Mouse (Mus musculus): ENCODE data around the gene Crybb3.
"Not testable (repeated sequence)": the region's sequence is repeated elsewhere in the genome, so short reads cannot be mapped to it uniquely, and the experiment has no call there.

Gene Crybb3

GRCm38 (mm10) chr5:113081439-113081838 is at the start of gene Crybb3:
Gene Crybb3 (minus strand): TSS chr5:113081584.
- no peak for DNase-seq

DNA sequence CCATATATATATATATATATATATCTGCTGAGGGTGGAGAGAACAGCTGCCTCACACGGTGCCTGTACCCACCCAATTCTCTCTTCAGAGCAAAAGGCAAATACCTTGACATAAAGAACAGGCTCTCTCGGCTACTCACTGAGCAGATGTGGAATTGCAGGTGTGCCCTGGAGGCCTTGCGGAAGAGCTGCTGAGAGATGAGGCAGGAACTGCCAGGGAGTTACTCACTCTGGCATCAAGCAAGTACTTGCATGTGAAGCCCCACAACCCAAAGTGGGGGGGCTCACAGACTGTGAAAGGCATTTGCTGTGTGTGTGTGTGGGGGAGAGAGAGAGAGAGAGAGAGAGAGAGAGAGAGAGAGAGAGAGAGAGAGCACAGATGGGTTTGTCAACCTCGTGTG is 47.0 kb upstream of the Crybb3 start:
- DNase-seq = no peak

GRCm38 (mm10) chr5:113126476-113126875 is 45.1 kb upstream of the Crybb3 start:
- DNase-seq = no peak

- DNase-seq = no peak
These were observed 42.3 kb upstream of the Crybb3 start for GRCm38 (mm10) chr5:113123693-113124092.

DNA sequence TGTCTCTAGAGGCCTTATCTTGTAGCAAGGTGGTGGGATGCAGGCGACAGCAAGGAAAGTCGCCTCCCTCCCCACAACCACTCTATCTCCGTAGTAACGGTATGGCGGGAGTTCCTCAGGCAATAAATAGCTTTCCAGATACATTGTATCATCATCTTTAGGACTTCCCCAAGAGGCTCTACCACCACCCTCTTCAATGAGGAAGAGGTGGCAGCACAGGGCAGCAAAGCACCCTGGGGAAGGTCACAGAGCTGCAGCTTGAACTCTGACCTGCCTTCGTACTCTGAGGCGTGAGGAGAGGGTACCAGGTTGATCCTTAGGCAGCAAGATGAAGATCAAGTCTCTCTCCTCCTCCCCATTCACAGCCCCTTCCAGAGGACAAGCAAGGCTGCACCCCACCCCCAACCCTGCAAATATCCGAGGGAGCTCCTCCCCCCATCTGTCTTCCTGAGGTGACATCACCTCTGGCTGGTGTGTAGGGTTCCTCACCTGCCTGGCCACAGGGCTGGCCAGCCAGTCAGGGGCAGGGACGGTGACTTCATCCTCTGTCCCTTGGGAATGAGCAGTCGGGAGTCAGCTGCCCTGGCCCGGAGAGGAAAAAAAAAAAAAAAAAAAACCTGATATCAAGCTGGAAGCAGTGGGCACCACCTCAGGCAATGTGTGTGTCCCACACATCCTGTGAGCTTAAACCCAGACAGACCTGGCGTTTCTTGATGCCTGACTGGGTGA is 41.1 kb upstream of the Crybb3 start:
- no peak for DNase-seq

GRCm38 (mm10) chr5:113121591-113121875 is 40.1 kb upstream of the Crybb3 start:
- DNase-seq = no peak

DNA sequence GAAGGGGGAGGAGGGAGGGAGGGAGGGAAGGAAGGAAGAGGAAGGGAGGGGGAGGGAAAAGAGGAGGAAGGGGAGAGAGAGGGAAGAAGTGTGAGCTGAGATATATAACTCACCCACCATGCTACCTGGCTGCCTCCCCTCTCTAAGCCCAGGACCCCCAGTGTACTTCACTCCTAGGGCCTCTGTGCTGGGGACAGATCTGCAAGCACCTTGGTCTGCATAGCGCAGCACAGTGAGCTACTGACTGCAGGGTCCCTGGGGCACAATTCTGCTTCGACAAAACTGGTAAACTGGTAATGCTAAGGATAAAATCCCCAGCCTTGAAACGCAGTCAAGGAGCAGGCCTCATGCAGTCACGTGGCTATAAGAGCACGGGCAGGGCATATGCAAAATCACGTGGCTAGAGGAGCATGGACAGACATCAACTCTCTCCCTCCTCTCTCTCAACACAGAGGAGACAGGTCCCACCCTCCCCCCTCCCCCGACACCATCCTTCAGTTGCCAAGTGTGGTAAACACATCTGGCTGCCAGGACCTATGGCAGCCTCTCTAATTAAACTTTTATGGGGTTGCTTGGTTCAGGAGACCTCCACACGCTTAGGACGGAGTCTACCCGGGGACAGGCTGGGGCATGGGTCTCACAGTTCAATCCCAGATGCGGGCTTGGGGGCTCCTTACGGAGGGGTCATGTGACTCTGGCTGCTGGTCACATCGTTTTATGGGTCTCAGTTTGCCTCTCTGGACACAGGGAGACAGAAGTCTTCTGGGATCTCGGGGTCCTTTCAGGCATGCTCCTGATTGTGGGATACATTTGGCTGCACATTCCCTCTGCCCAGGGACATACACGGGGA is 39.6 kb upstream of the Crybb3 start:
- no peak for DNase-seq

- peak; percentile 89 for DNase-seq
These were observed 38.6 kb upstream of the Crybb3 start for GRCm38 (mm10) chr5:113119861-113120465.

DNA sequence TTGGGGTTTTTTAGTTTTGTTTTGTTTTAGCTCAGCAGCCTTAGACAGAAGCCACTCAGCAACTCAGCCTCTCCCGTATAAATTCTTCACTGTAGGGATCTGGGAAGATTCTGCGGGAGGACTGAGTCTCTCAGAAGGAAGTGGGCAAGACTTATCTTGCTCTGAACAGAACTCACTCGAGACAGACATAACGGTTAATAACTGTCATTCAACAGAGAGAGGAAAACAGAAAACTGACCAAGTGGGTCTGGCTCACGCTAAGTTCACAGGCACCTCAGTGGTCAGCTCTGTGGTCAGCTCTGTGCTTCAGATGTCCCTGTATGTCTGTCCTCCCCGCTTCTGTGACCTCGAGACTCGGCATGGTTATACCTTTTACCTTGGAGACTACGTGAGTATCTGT is 37.9 kb upstream of the Crybb3 start:
- no peak for DNase-seq

GRCm38 (mm10) chr5:113118695-113119094 is 37.3 kb upstream of the Crybb3 start:
- no peak for DNase-seq

- DNase-seq = no peak
These were observed 36.0 kb upstream of the Crybb3 start for GRCm38 (mm10) chr5:113117361-113117760.

GRCm38 (mm10) chr5:113115896-113116295 is 34.5 kb upstream of the Crybb3 start:
- no peak for DNase-seq

DNA sequence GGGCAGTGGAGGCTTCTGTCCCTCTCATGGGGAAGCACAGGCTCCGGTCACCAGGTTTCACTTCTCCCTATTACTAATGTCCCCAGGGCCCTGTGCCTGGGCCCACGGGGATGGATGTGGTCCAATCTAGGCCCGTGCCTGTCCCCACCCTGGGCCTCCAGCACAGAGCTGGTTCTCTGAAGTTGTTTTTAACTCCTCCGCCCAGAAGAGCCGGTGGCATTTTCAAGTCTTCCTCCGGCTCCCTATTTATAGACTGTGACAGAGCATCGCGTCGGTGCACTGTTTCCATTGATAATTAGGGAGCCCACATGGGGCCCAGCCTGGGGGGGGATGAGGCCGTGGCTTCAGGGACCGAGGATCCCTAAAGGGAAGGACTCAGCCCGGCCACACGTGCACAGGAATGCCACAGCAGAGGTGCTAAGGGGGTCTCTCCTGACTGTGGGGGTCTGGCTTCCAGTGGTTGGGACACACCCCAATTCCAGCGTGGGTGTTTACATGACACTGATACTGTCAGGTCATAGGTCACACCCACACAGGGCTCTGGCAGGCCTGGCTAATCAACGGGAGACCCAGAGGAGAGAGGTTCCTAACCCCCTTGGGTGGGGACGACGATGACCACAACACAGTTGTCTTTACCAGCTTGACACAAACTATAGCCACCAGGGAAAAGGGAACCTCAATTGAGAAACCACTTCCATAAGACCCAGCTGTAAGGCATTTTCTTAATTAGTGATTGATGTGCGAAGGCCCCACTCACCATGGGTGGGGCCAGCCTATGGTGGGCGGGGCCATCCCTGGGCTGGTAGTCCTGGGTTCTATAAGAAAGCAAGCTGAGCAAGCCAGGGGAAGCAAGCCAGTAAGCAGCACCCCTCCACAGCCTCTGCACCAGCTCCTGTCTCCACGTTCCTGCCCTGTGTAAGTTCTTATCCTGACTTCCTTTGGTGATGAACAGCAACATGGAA is 33.2 kb upstream of the Crybb3 start:
- peak; percentile 63 for DNase-seq

DNA sequence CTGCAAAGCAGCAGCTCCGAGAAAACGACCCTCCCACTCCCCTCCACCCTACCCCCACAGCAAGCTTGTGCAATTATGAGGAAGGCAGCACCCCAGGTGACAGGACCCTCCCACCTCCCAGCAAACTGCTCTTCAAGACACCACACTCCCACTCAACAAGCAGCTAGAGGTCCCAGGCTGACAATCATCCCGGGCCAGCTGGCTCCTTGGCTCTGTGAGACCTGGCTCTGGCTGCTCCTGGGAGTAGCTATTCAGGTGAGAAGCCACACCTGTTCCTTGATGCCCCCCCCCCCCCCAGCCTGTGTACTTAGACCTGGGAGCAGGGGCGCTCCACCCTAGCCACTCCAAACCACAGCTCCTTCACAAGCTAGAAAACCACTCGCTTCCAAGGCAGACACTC is 31.7 kb upstream of the Crybb3 start:
- DNase-seq = no peak

- no peak for DNase-seq
These were observed 30.0 kb upstream of the Crybb3 start for GRCm38 (mm10) chr5:113111336-113111735.

DNA sequence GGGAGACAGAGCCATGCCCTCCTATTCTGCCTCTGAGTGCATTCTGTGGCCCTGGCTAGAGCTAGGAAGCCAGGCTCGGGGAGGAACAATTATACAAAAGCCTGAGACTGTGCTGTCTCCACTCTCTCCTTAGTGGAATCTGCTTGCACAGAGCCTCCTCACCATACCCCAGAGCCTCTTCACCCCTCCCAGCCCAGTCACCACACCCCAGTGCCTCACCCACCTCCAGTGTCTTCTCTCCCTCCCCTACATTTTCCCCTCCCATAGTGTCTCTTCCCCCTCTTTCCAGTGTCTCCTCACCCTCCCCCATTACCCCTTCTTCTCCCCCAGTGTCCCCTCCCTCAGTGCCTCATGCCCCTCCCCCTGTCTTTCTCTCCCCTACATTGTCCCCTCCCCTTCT is 29.5 kb upstream of the Crybb3 start:
- DNase-seq = no peak

DNA sequence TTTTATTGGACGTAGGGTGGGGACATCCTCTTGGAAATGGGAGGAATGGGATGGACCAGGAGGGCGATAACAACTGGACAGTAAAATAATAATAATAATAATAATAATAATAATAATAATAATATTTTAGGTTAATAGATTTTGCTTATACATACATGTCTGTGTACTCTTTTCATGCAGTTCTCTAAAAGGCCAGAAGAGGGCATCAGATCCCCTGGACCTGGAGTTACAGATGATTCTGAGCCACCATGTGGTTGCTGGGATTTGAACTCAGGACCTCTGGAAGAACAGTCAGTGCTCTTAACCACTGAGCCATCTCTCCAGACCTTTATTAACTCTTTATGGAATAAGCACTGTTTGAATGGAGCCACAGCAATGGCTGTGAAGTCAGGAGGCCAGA is 28.3 kb upstream of the Crybb3 start:
- DNase-seq = not testable (repeated sequence)

DNA sequence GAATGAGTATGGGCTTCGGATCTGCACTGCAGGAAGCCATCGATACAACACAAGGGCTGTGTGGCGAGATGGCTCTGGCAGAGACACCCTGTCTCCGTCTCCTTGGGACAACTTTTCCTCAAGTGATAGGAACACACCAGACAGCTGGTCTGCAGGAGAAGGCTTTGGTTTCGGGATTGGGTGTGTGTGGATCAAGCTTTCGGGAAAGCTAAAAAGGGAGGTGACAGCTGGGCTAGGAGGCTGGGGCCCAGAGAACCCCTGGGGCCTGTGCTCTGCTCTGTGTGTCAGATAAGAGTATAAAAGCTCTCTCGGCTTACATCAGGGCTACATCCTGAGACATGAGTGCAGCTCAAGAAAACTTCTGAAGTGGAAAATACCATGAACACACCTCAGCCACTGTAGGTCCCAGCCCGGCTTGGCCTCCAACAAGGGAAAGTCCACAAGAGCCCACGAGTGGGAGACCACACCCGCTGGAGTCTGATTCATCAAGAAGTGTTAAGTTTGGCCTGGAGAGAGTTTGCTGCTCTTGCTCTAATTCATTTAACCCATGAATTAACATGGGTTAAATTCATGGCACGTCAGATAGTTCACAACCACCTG is 26.9 kb upstream of the Crybb3 start:
- DNase-seq = no peak

GRCm38 (mm10) chr5:113107709-113108108 is 26.3 kb upstream of the Crybb3 start:
- no peak for DNase-seq

GRCm38 (mm10) chr5:113106594-113106993 is 25.2 kb upstream of the Crybb3 start:
- no peak for DNase-seq

DNA sequence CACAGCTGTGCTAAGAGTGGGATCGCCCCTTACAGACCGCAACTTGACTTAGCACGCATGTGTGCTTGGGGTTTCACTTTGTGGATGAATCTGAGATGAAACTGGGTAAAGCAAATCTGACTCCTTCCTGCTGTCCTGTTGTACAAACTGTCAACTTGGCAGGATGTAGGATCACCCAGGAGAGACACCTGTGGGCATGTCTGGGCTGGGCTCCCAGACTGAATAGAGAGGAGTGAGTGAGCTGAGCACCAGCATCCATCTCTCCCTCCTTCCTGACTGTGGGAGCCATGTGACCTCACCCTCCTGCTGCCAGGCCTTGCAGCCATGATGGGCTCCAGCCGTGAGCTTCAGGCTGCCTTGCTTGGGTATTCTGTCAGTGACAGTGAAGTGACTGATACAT is 24.1 kb upstream of the Crybb3 start:
- DNase-seq = no peak

DNA sequence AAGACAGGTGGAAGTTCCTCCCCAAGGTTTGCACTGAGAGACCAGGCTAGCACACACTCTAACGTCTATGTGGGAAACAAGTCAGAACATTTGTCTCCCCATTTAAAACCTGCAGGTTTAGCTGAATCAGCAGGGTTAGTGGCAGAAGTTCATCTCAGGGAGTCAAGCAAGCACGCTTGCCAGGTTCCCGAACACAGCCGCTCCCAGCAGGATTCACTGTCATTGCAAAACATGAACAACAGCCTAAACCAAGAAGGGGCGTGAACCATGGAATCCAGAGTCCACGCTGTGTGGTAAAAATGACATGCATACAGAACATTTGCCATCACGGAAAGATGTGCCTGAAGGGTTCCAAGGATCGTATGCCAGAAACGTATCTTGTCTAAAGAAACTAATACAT is 23.7 kb upstream of the Crybb3 start:
- no peak for DNase-seq

Data from right cerebral cortex, adult 18-20 months (tissue).